Mouse (Mus musculus) intestine, embryonic 16.5 days (tissue): Measurements from ENCODE around the gene Cd22. TPM values are rescaled to one million over a fixed set of nuclear protein-coding genes. Genes with fewer than 3 reads are reported as not detected.

Experiments used
- ATAC-seq: fragments of 200-750 bp; cut with Nextera tagmentation; 2 replicates; pipeline ENCODE4 v1.8.0; 2017; ENCODE audit warnings: moderate TSS enrichment, moderate library complexity
- H3K27ac ChIP-seq: fragments of 300-500 bp; sonication (generic); 2 replicates; pipeline ENCODE4 v1.5.1; 2014; ENCODE audit warnings: mild to moderate bottlenecking, low read length
- H3K27me3 ChIP-seq: fragments of 300-500 bp; sonication (generic); replicated peaks from 2 replicates; pipeline ENCODE4 v1.6.1; 2014; ENCODE audit warnings: low read length, control low read depth, mixed read lengths; ENCODE audit not compliant: control insufficient read depth, insufficient read depth
- H3K36me3 ChIP-seq: fragments of 300-500 bp; sonication (generic); 2 replicates; pipeline ENCODE4 v1.6.1; 2014; ENCODE audit warnings: low read length, control low read depth; ENCODE audit not compliant: control insufficient read depth, insufficient read depth
- H3K4me1 ChIP-seq: fragments of 300-500 bp; sonication (generic); 2 replicates; pipeline ENCODE4 v1.6.1; 2014; ENCODE audit warnings: low read length, control low read depth, mixed read lengths; ENCODE audit not compliant: control insufficient read depth, insufficient read depth
- H3K4me2 ChIP-seq: fragments of 300-500 bp; sonication (generic); 2 replicates; pipeline ENCODE4 v1.6.1; 2014; ENCODE audit warnings: low read depth, low read length, control low read depth
- H3K4me3 ChIP-seq: fragments of 300-500 bp; sonication (generic); 2 replicates; pipeline ENCODE4 v1.5.1; 2014; ENCODE audit warnings: mild to moderate bottlenecking, low read length
- H3K9ac ChIP-seq: fragments of 300-500 bp; sonication (generic); 2 replicates; pipeline ENCODE4 v1.6.1; 2014; ENCODE audit warnings: low read depth, low read length
- H3K9me3 ChIP-seq: fragments of 300-500 bp; sonication (generic); 2 replicates; pipeline ENCODE4 v1.6.1; 2016; ENCODE audit warnings: low read length, control low read depth; ENCODE audit not compliant: control insufficient read depth
- WGBS: fragments of 180-500 bp; shearing (Covaris S2); extraction: QIAGEN DNeasy Blood & Tissue Kit; methylation state at CpG from one replicate; pipeline ENCODE4 v1.1.7; 2014; 5-methylcytosine and 5-hydroxymethylcytosine counted together
- polyA plus RNA-seq: library from polyadenylated mRNA; unstranded; fragments of >200 nt; fragmentation: Nextera tagmentation; extraction: Ambion mirVana; gene quantifications from 2 replicates; pipeline ENCODE4 v1.2.1, GENCODE M21; 2015

The Cd22 gene
- polyA plus RNA-seq, 1 experiment from 2014 or later, result 0.70 TPM

DNA sequence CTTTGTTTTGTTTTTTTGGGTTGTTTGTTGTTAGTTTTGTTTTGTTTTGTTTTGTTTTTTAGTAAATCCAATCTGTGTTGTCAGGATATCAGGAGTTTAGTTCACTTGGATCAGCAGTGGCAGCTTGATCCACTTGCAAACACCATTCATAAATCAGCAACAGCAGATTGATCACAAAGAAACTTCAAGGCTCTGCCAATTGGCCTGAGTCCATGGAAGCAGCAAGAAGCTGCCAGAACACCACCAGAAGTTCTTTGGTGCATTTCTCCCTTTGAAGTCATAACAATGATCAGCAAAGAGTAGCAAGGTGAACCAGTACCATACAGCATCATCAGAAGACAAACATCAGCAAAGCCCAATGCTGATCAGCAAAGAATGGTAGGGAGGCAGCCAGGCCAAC lies 3.9 kb upstream of the Cd22 start:
- Histone ChIP-seq H3K4me3 (no peak overlapping the region), H3K27ac (no peak overlapping the region), H3K9me3 (no peaks in the 10 kb centered on the region), H3K36me3 (no peaks in the 10 kb centered on the region), H3K4me1 (no peaks in the 10 kb centered on the region), H3K4me2 (no peak overlapping the region), H3K27me3 (no peaks in the 10 kb centered on the region), H3K9ac (no peak overlapping the region)
- no peak for ATAC-seq

DNA sequence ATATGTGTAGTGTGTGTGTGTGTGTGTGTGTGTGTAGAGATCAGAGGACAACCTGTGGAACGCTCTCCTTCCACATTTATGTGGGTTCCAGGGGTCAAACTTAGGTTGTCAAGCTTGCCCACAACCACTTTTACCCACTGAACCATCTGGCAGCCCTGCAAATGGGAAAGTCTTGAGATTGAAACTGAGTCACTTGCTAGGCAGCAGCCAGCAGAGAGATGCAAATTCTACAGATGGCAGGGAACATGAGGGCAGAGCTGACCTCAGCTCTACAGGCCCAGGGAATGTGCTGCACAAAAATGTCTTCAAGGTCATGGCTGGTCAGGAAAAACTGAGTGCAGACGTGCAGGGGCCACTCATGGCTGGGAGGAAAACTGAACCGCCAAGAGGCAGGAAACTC lies 1.2 kb upstream of the Cd22 start:
- no peaks in the 10 kb centered on the region for H3K4me1 ChIP-seq
- H3K9me3 ChIP-seq, result no peaks in the 10 kb centered on the region
- H3K4me2 ChIP-seq, result no peak overlapping the region
- no peaks in the 10 kb centered on the region for H3K27me3 ChIP-seq
- H3K4me3 ChIP-seq, result no peak overlapping the region
- no peak for ATAC-seq
- H3K9ac ChIP-seq, result no peak overlapping the region
- no peaks in the 10 kb centered on the region for H3K36me3 ChIP-seq
- WGBS, result 71% methylated on average over 3 of the region's 3 CpGs
- no peak overlapping the region for H3K27ac ChIP-seq

DNA sequence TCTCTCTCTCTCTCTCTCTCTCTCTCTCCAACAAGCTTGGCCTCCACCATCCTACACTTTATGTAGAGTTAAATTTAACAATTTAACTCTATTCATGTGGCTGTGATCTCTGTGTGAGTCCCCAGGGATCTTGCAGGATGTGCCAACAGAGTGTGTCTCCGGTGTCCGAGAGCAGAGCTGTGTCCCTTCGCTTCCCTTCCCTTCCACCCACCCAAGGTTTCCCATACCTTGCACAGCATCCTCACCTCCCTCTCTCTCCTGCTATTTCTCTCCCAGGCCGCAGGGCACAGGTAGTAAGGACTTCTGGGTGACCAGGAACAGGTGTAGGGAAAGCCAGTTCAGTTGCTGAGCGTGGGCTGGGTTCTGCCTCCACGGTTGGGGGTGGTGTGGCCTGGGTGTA lies 1.2 kb downstream of the Cd22 start:
- no peaks in the 10 kb centered on the region for H3K27me3 ChIP-seq
- no peaks in the 10 kb centered on the region for H3K36me3 ChIP-seq
- WGBS, result 82% methylated on average over 6 of the region's 6 CpGs
- no peak overlapping the region for H3K4me3 ChIP-seq
- H3K9me3 ChIP-seq, result no peaks in the 10 kb centered on the region
- no peaks in the 10 kb centered on the region for H3K4me1 ChIP-seq
- H3K9ac ChIP-seq, result no peak overlapping the region
- no peak overlapping the region for H3K27ac ChIP-seq
- ATAC-seq, result no peak
- H3K4me2 ChIP-seq, result no peak overlapping the region

DNA sequence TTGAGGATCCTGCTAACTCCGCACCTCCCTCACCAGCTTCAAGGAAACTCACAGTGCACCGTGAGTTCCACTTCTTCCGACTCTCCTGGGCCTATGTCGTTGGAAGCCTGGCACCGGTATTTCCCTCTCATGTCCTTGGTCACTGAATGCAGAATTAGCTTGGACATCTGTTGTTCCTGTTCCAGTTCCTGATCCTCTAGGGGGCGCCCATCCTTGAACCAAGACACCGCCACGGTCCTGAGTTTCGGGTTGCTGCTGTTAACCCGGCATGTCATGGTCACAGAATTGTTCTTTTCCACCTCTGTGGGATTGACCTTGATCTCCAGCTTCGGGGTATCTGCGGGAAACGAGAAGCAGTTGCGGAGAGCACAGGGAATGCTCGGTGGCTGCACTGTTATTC lies 7.1 kb downstream of the Cd22 start:
- H3K27ac ChIP-seq, result no peak overlapping the region
- H3K4me2 ChIP-seq, result 0 out of 2 replicates have a peak overlapping the region, but pooled peaks have one; percentile 29
- peak; percentile 60; the same call in 1 of the 2 replicates for ATAC-seq
- no peaks in the 10 kb centered on the region for H3K4me1 ChIP-seq
- H3K9me3 ChIP-seq, result no peaks in the 10 kb centered on the region
- whole genome bisulfite sequencing, result 19% methylated on average over 15 of the region's 15 CpGs
- H3K9ac ChIP-seq, result no peak overlapping the region
- no peaks in the 10 kb centered on the region for H3K27me3 ChIP-seq
- no peaks in the 10 kb centered on the region for H3K36me3 ChIP-seq
- no peak overlapping the region for H3K4me3 ChIP-seq

DNA sequence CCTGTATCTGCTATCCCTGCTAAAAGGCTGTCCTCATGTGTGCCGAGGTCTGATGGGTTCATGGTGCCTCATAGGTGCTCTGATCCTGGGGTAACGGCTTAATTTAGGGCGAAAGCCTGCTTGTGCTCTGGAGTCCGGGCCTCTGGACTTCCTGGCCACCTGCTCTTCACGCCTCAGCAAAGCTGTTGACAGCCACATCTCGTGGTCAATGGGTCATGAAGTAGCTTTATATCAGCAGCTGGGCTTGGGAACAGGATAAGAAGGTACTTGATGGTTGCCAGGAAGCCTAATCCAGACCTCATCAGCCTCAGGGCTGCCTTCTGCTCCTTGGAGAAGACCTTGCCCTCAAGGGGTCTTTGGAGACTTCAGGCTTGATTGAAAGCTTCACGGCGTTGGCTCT lies 16.8 kb downstream of the Cd22 start:
- Histone ChIP-seq H3K4me1 (no peaks in the 10 kb centered on the region), H3K4me2 (no peak overlapping the region), H3K4me3 (no peak overlapping the region), H3K27me3 (no peaks in the 10 kb centered on the region), H3K36me3 (no peaks in the 10 kb centered on the region), H3K27ac (no peak overlapping the region), H3K9me3 (no peaks in the 10 kb centered on the region), H3K9ac (no peak overlapping the region)
- WGBS, result 78% methylated on average over 8 of the region's 8 CpGs
- no peak for ATAC-seq

DNA sequence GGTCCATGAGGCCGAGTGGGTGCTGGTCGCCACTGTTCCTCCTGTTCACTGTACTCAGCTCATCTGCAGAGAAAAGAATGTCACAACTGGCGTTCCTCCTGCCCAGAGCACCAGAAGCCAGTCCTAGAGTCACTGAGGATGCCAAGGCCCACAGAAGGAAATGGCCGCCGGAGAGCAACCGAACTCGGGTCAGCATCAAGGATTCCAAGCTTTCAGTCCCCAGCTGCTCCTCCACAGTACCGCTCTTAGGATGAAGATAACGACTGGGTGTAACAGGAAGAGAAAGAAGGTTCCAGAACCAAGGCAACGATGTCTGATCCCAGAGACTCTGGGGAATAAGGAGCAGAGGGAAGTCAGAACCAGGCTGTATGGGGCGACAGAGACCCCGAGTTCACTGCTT lies 18.7 kb downstream of the Cd22 start, which contains the start of gene Ffar1:
TSS of gene Ffar1 (minus strand) at position 101 of the 400 bp plus-strand sequence.
- 86% methylated on average over 12 of the region's 12 CpGs for WGBS
- H3K4me2 ChIP-seq, result no peak within 1 kb of the TSS
- no peaks in the 10 kb centered on the region for H3K9me3 ChIP-seq
- no peaks in the 10 kb centered on the region for H3K27me3 ChIP-seq
- no peak within 1 kb of the TSS for H3K4me3 ChIP-seq
- no peaks in the 10 kb centered on the region for H3K4me1 ChIP-seq
- no peak for ATAC-seq
- H3K36me3 ChIP-seq, result no peaks in the 10 kb centered on the region
- H3K9ac ChIP-seq, result no peak within 1 kb of the TSS
- no peak within 1 kb of the TSS for H3K27ac ChIP-seq

DNA sequence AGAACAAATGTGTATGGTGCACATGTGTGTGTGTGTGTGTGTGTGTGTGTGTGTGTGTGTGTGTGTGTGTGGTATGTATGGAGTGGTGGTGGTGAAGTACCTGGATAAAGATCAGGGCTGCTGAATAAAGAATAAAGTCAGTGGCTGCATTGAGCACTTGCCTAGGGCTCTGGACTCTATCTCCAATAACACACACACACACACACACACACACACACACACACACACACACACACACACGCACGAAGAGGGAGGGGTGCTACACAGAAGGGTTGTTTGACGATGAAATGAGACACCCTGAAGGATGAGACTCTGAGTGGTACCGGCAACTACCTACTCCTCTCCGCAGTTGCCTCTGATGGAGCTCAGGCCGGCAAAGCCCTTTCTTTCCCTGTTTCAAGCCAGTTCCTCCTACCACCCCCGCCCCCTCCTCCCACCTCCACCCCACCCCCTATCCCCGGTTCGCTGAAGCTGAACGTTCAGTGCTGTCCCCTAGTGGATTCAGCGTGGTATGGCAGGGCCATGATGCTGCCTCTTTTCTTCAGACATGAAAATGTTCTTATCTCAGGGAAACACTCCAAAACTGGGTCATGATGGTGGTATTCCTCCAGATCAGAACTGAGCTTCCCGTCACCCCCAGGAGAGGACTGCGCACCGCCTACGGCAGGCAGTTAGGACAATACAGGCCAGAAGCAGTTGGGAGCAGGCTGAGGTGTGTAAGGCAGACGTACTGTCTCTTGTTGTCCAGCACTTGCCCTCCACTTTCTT lies 20.3 kb downstream of the Cd22 start:
- Histone ChIP-seq H3K4me1 (no peaks in the 10 kb centered on the region), H3K4me2 (peak overlapping the region; percentile 54), H3K9ac (no peak overlapping the region), H3K9me3 (no peaks in the 10 kb centered on the region), H3K27ac (no peak overlapping the region), H3K27me3 (no peaks in the 10 kb centered on the region), H3K4me3 (peak overlapping the region; percentile 14; the same call in 1 of the 2 replicates), H3K36me3 (no peaks in the 10 kb centered on the region)
- 9% methylated on average over 16 of the region's 16 CpGs for WGBS
- peak; percentile 61 for ATAC-seq

DNA sequence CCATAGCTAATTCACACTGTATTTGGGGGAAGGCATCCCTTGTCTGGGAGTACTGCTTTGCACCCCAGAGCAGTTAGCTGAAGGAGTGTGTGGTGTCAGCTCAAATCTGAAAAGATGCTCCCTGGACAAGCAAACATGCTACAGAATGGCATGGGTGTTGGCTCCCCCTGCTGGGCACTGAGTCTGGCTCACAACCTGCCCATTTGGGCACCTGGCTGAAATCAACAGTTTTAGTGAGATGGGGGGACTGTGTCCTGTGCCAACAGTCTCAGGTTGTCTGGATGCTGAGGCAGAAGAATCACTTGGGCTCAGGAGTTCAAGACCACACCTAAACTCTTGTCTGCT lies 20.9 kb downstream of the Cd22 start:
- ATAC-seq, result peak; percentile 68
- Histone ChIP-seq H3K4me3 (no peak overlapping the region), H3K27ac (no peak overlapping the region), H3K9ac (no peak overlapping the region), H3K27me3 (no peaks in the 10 kb centered on the region), H3K4me1 (no peaks in the 10 kb centered on the region), H3K4me2 (no peak overlapping the region), H3K9me3 (no peaks in the 10 kb centered on the region), H3K36me3 (no peaks in the 10 kb centered on the region)

DNA sequence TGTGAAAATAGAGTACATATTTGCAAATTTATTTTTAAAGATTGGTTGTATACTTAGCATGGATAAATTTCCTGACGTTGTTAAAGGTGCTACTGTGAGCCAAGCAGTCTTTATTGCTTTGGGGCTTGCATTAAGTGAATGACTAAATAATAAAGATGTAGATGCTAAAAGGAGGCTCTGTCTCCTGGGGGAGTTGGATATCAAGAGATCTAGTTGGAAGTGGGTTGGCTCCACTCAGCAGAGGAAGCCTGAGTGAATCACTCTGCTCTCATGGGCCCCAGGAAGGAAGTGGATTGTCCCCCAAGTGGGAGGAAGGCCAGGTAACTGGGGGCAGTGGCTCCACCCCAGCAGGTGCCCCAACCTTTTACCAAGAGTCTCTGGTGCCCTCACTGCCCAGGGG lies 22.4 kb downstream of the Cd22 start:
- no peak overlapping the region for H3K4me2 ChIP-seq
- H3K36me3 ChIP-seq, result no peaks in the 10 kb centered on the region
- H3K27ac ChIP-seq, result no peak overlapping the region
- H3K9ac ChIP-seq, result no peak overlapping the region
- no peak for ATAC-seq
- no peaks in the 10 kb centered on the region for H3K27me3 ChIP-seq
- no peak overlapping the region for H3K4me3 ChIP-seq
- 63% methylated on average over 1 of the region's 1 CpGs for WGBS
- H3K9me3 ChIP-seq, result no peaks in the 10 kb centered on the region
- H3K4me1 ChIP-seq, result no peaks in the 10 kb centered on the region

DNA sequence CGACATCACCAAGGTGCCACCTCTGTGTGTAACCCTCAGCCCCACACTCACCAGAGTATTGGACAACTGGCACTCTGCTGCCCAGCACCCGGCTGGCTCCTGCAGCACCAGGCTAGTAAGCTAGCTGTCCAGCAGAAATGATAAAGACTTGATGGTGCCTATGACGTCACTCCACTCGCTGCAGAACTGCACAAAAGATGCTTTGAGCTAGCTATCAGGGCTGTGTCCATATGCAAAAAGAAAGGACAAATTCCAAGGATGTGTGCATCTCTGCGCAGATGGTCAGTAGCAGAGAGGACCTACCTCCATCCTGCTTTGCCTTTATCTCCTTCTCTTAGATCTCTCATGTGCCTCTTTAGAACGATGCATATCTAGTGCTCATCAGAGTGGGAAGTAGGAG lies 24.1 kb downstream of the Cd22 start, which contains the start of gene Ffar3:
TSS of gene Ffar3 (minus strand) at position 101 of the 400 bp plus-strand sequence.
- WGBS, result 74% methylated on average over 6 of the region's 6 CpGs

More for the DNA sequence above, 24.1 kb downstream of the Cd22 start, which contains the start of gene Ffar3:
- Histone ChIP-seq H3K9ac (no peak within 1 kb of the TSS), H3K27ac (no peak within 1 kb of the TSS), H3K9me3 (no peaks in the 10 kb centered on the region), H3K4me1 (no peaks in the 10 kb centered on the region), H3K4me3 (no peak within 1 kb of the TSS), H3K36me3 (no peaks in the 10 kb centered on the region), H3K27me3 (no peaks in the 10 kb centered on the region), H3K4me2 (no peak within 1 kb of the TSS)
- no peak for ATAC-seq
